In the genomic region with DNA sequence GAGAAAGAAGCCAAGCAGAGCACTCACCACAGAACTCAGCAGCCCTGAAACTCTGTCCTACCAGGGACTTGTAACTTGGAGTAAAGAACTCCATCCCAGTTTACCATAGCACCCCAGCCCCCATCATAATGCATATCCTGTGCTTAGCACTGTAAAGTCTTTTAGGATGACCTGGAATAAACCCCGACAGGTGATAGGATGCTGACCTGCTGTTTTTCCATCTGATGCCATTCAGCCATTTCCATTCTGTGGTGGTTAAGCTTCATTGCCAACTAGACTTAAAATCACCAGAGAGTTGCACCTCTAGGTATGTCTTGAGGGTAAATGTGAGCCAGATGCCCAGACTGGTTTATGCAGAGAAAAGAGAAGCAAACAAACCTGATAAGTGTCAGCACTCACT, we compare ENCODE assay signal across 7 mouse cellular contexts.
"Had no signal": no experiment of that assay in that cellular context is flagged by ENCODE, and none has a peak within 500 bp of the region (broad histone marks: within the 10 kb centered on the region; RNA-seq: fewer than 3 reads in every experiment).

No protein-coding gene starts in this region.

- DNase-seq: liver; liver, embryonic 13.5 days; liver, postnatal 0 days; lung, postnatal 14 days; right cerebral cortex, postnatal 14 days; thymus, adult 2 months; thymus, postnatal 25 days had no signal
